Mouse (Mus musculus) embryonic stem cell, embryonic (primary cell): ENCODE measurements around the gene Col2a1.

Source experiments
- CTCF ChIA-PET, 4 experiments: fragments of 300-600 bp in 2 of 4; fragments of 350-600 bp in 2 of 4; sonication (Branson Sonifier 250); formaldehyde crosslinking; loops; one replicate each; lab custom pipeline; 2022; ENCODE audit warnings: inconsistent platforms in 2 of 4; lab: Charles Lee
- POLR2A ChIA-PET, 4 experiments: fragments of 300-600 bp in 2 of 4; fragments of 350-600 bp in 2 of 4; sonication (Branson Sonifier 250); formaldehyde crosslinking; loops; one replicate each; lab custom pipeline; 2022; ENCODE audit warnings: antibody characterized with exemption in 4 of 4, inconsistent platforms in 1 of 4; lab: Charles Lee

Gene Col2a1

GRCm38 (mm10) chr15:97952137-97952888 is 52.2 kb downstream of the Col2a1 start:
- ChIA-PET CTCF (interaction anchor here in 3 of 4 experiments (0.6 to 2.1 kb wide), 16 partner anchors 9 to 221 kb away, joined by 3 to 10 read pairs (median 4); partner anchors contain the start of gene Tmem106c (in 1 of the 3)), POLR2A (interaction anchor here in 2 of 4 experiments (0.7 to 1.0 kb wide), 2 partner anchors 10 to 82 kb away, joined by 3 read pairs; no protein-coding TSS in a partner anchor)

- POLR2A ChIA-PET = interaction anchor here in 1 of 4 experiments (0.6 kb wide), 1 partner anchor 41 kb away, joined by 5 read pairs; no protein-coding TSS in a partner anchor
- CTCF ChIA-PET = interaction anchor here in 3 of 4 experiments (0.6 to 2.1 kb wide), 4 partner anchors 14 to 730 kb away, joined by 3 to 10 read pairs (median 3); partner anchors contain the start of gene Tmem106c (in 1 of the 3)
Observed at GRCm38 (mm10) chr15:97950240-97950639, 54.3 kb downstream of the Col2a1 start.

DNA sequence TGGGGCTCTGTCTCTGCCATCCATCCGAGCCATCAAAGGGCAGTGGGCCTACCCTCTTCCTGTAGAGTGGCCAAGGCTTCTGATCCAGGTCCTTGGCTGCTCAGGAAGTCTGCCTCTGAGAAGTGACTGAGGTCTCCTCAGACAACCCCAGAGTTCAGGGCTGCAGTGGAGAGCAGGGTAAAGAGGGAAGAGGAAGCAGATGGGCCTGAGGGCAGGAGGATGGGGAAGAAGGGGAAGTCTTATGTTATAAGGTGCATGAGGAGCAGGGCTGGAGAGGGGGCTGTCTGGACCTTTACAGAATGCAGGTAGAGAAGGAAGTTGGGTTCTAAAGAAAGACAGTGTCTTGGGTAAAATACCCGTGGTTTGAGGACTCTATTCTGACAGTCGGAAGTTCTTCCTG is 54.8 kb downstream of the Col2a1 start:
- ChIA-PET POLR2A (interaction anchor here in 1 of 4 experiments (0.7 kb wide), 1 partner anchor 24 kb away, joined by 4 read pairs; no protein-coding TSS in a partner anchor), CTCF (interaction anchor here in 2 of 4 experiments (0.7 to 1.1 kb wide), 2 partner anchors 286 to 520 kb away, joined by 3 to 8 read pairs; no protein-coding TSS in a partner anchor)

DNA sequence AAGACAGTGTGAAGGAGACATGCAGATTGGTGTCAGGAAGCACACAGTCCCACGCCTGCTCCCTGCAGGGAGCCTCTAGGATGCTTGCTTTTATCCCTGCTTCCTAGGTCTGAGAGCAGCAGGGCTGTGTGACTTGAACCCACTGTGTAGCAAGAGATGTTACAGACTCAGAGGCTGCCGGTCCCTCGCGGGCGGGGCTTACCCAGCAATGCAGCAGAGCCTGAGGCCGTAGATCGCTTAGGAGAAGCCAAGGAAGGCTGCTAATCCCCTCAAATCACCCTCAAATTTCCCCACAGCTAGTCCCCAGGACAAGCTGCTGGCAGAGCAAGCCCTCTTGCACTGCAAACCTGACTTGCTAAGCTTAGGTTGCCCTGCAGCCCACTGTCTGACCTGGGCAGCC is 55.8 kb downstream of the Col2a1 start:
- ChIA-PET CTCF (interaction anchor here in 3 of 4 experiments (0.5 to 0.9 kb wide), 5 partner anchors 83 to 521 kb away, joined by 3 to 8 read pairs (median 3); no protein-coding TSS in a partner anchor), POLR2A (interaction anchor here in 1 of 4 experiments (0.6 to 0.8 kb wide), 2 partner anchors 21 to 197 kb away, joined by 3 to 4 read pairs; no protein-coding TSS in a partner anchor)

DNA sequence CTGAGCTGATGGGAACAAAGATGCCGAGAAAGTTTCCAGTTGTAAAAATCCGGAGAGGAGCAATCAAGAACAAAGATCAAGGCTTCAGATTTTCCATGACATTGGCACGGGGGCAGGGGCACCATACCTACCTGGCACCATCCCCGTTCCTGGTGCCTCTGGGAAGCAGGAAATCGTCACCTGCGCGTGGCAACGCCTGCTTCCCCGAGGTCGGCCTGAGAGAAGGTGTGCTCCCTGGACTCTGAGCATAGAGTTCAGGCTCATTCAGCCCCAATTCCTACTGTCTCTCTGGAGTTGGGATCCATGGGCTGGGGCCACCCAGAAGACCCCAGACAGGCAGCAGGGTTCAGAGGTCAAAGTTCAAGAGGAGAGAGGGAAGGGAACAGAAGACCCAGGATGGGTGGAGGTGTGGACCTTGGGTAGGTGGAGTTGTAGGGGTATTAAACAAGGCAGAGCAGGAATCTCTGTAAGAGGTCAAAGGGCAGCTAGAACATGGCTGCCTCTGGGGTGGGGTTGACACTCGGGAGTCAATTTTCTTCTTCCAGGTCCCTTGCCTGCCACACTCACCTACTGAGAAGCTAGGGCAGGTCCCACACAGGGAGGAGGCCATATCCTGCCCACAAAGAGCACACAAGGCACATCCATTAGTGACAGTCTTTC is 58.7 kb downstream of the Col2a1 start:
- ChIA-PET POLR2A (no interaction called here), CTCF (interaction anchor here in 2 of 4 experiments (0.6 to 0.7 kb wide), 2 partner anchors 26 to 215 kb away, joined by 3 read pairs; no protein-coding TSS in a partner anchor)

GRCm38 (mm10) chr15:97944919-97945574 is 59.4 kb downstream of the Col2a1 start:
- ChIA-PET CTCF (interaction anchor here in 1 of 4 experiments (0.5 to 0.7 kb wide), 2 partner anchors 215 to 226 kb away, joined by 3 to 7 read pairs; no protein-coding TSS in a partner anchor), POLR2A (interaction anchor here in 1 of 4 experiments (0.7 kb wide), 1 partner anchor 27 kb away, joined by 3 read pairs; no protein-coding TSS in a partner anchor)

DNA sequence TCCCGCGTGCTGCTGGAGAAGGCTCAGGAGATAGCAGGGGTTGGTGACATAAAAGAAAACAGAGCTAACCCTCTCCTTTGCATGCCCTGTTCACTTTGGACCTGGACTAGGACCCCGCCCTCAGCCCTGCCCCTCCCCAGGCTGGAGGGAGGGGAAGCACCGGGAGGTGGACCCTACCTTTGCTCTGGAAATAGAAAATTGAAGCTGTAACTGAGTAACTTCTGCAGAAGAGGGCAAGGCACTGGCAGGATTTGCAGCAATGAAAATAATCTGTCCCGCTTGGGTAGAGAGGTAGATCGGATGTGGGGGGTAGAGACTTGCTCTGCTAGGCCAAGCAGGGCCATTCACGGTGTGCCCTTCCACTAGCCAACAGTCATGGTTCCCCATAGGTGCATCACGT is 61.1 kb downstream of the Col2a1 start:
- ChIA-PET CTCF (interaction anchor here in 1 of 4 experiments (1.1 kb wide), 1 partner anchor 9 kb away, joined by 4 read pairs; no protein-coding TSS in a partner anchor), POLR2A (interaction anchor here in 2 of 4 experiments (1.1 to 1.2 kb wide), 2 partner anchors 80 to 288 kb away, joined by 3 to 5 read pairs; no protein-coding TSS in a partner anchor)

DNA sequence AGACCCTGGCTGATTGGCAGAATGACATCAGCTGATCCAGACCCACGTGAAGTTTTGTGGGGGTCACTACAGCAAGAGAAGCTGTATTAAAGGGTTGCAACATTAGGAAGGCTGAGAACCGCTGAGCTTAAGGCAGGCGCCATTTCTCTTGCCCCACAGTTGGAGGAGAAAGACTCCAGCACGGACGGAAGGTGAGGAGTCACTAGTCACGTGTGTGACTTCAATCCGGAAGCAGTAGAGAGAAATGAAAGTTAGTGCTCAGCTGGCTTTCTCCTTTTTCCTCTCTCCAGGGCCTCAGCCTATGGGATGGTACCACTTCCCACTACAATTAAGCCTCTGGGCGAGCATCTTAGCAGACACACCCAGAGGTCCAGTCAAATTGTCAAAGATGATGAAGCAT is 62.0 kb downstream of the Col2a1 start:
- POLR2A ChIA-PET = interaction anchor here in 2 of 4 experiments (0.9 to 1.1 kb wide), 2 partner anchors 9 to 287 kb away, joined by 3 to 5 read pairs; no protein-coding TSS in a partner anchor
- CTCF ChIA-PET = interaction anchor here in 2 of 4 experiments (0.6 to 1.2 kb wide), 2 partner anchors 21 to 76 kb away, joined by 3 read pairs; no protein-coding TSS in a partner anchor

- POLR2A ChIA-PET = interaction anchor here in 2 of 4 experiments (0.7 to 1.1 kb wide), 2 partner anchors 9 to 11 kb away, joined by 3 to 4 read pairs; no protein-coding TSS in a partner anchor
- CTCF ChIA-PET = no interaction called here
Observed at GRCm38 (mm10) chr15:97941306-97941705, 63.2 kb downstream of the Col2a1 start.

GRCm38 (mm10) chr15:97940088-97940487 is 64.4 kb downstream of the Col2a1 start:
- ChIA-PET CTCF (interaction anchor here in 1 of 4 experiments (0.6 kb wide), 1 partner anchor 377 kb away, joined by 3 read pairs; no protein-coding TSS in a partner anchor), POLR2A (no interaction called here)

DNA sequence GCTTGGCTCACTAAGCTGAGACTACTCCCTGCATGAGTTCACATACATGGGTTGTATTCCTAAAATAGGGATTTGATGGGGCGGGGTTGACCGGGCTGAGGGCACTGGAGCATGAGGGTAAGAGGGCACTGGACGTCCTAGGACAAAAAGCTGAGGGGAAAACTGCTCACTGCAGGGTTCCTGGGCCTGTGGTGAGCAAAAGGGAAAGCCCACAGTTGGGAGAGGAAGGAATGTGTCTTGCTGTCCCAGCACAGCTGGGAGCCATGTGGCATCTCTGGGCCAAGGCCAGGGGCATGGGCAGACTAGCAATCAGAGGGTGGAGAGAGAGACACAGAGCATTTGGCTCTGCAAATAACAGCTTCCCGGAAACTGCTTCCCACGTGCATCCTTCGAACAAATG is 65.9 kb downstream of the Col2a1 start:
- POLR2A ChIA-PET = no interaction called here
- CTCF ChIA-PET = interaction anchor here in 1 of 4 experiments (0.6 kb wide), 1 partner anchor 76 kb away, joined by 3 read pairs; no protein-coding TSS in a partner anchor

DNA sequence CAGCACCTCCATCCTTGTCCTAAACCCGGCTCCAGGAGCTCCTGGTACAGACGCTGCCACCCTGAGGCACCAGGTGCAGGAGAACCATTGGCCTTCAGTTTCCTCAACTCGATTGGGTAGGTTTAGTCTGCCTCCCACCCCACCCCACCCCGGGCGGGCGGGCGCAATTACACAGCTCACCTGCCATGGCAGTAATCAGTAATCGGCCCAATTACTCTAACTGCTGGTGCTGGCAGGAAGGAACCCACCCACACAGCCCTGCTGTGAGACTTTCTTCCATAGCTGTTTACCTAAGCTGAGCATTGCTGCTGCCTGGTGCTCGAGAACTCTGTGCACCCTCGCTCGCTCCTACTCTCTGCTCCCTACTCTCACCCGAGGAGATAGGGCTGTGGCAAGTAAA is 72.1 kb downstream of the Col2a1 start:
- CTCF ChIA-PET = interaction anchor here in 1 of 4 experiments (0.6 to 1.6 kb wide), 2 partner anchors 31 to 546 kb away, joined by 4 to 5 read pairs; partner anchors contain the start of gene Tmem106c
- POLR2A ChIA-PET = interaction anchor here in 1 of 4 experiments (0.7 to 1.4 kb wide), 3 partner anchors 9 to 12 kb away, joined by 3 to 4 read pairs (median 3); no protein-coding TSS in a partner anchor

- POLR2A ChIA-PET = interaction anchor here in 2 of 4 experiments (1.2 to 1.7 kb wide), 3 partner anchors 8 to 66 kb away, joined by 3 to 4 read pairs (median 3); no protein-coding TSS in a partner anchor
- CTCF ChIA-PET = interaction anchor here in 2 of 4 experiments (1.0 to 1.4 kb wide), 3 partner anchors 35 to 80 kb away, joined by 3 to 4 read pairs (median 4); partner anchors contain the start of gene Tmem106c (in 1 of the 2)
Observed at GRCm38 (mm10) chr15:97929259-97929824, 75.2 kb downstream of the Col2a1 start.

DNA sequence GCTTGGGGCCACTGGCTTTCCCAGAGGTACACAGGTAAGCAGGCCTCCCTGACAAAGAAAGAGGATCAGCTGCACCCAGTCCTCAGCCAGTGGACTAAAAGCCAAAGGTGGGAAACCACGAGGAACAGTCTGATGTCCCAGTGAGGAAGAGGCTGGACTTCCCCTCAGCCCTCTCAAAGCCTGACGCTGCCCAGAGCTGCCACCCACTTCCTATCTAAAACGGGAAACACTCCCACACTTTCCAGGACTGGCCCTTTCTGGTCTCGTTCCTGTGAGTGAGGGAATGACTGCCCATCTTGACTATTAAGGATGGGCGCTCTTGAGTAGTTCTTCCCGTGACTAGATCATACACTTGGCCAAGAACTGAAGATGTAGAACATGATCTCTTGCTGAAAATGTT is 76.7 kb downstream of the Col2a1 start:
- ChIA-PET POLR2A (interaction anchor here in 1 of 4 experiments (1.0 kb wide), 1 partner anchor 21 kb away, joined by 4 read pairs; no protein-coding TSS in a partner anchor), CTCF (no interaction called here)

- POLR2A ChIA-PET = interaction anchor here in 1 of 4 experiments (1.0 kb wide), 1 partner anchor 22 kb away, joined by 4 read pairs; no protein-coding TSS in a partner anchor
- CTCF ChIA-PET = no interaction called here
Observed at GRCm38 (mm10) chr15:97927018-97927417, 77.5 kb downstream of the Col2a1 start.
